Mouse (Mus musculus): ENCODE data around the gene C87499. TPM values are rescaled to one million over a fixed set of nuclear protein-coding genes. Genes with fewer than 3 reads are reported as not detected.

The C87499 gene
- polyA plus RNA-seq, 1 experiment from 2014 or later: not detected

- no peak overlapping the region for H3K9ac ChIP-seq (ENCODE audit: low read depth, low read length)
- peak overlapping the region; percentile 29; the same call in 1 of the 2 replicates for H3K4me3 ChIP-seq (ENCODE audit: low read depth, low read length)
- H3K27me3 ChIP-seq (replicated peaks; ENCODE audit: control insufficient read depth, insufficient read depth, low read length): no peaks in the 10 kb centered on the region
- no peaks in the 10 kb centered on the region for H3K4me1 ChIP-seq (replicated peaks; ENCODE audit: control insufficient read depth, insufficient read depth, low read length)
- no peaks in the 10 kb centered on the region for H3K9me3 ChIP-seq (ENCODE audit: control insufficient read depth, low read length)
- ATAC-seq (replicated peaks; ENCODE audit: low FRiP score) (peak; percentile 86), DNase-seq (ENCODE audit: low spot score) (peak; percentile 80)
- 30% methylated on average over 11 of the region's 11 CpGs for WGBS
- peak overlapping the region; percentile 47 for H3K4me2 ChIP-seq
- no peak overlapping the region for H3K27ac ChIP-seq (ENCODE audit: low read depth, low read length)
- no peaks in the 10 kb centered on the region for H3K36me3 ChIP-seq (ENCODE audit: control insufficient read depth, insufficient read depth, low read length)
Observed at GRCm38 (mm10) chr4:88641077-88641831, 7.0 kb upstream of the C87499 start.

GRCm38 (mm10) chr4:88640704-88641076, 6.5 kb upstream of the C87499 start:
- no peaks in the 10 kb centered on the region for H3K36me3 ChIP-seq (ENCODE audit: control insufficient read depth, insufficient read depth, low read length)
- H3K9ac ChIP-seq (ENCODE audit: low read depth, low read length): no peak overlapping the region
- DNase-seq (ENCODE audit: low spot score) (no peak), ATAC-seq (replicated peaks; ENCODE audit: low FRiP score) (no peak)
- H3K4me3 ChIP-seq (ENCODE audit: low read depth, low read length): peak overlapping the region; percentile 29; the same call in 1 of the 2 replicates
- WGBS: 67% methylated on average over 8 of the region's 8 CpGs
- no peaks in the 10 kb centered on the region for H3K9me3 ChIP-seq (ENCODE audit: control insufficient read depth, low read length)
- no peak overlapping the region for H3K27ac ChIP-seq (ENCODE audit: low read depth, low read length)
- peak overlapping the region; percentile 47 for H3K4me2 ChIP-seq
- no peaks in the 10 kb centered on the region for H3K4me1 ChIP-seq (replicated peaks; ENCODE audit: control insufficient read depth, insufficient read depth, low read length)
- no peaks in the 10 kb centered on the region for H3K27me3 ChIP-seq (replicated peaks; ENCODE audit: control insufficient read depth, insufficient read depth, low read length)

GRCm38 (mm10) chr4:88603276-88603675, 30.9 kb downstream of the C87499 start, which contains the start of gene Ifna12:
Gene Ifna12, minus strand, starts transcription at chr4:88603376.
- no peak within 1 kb of the TSS for H3K27ac ChIP-seq (ENCODE audit: low read depth, low read length)
- no peak for DNase-seq (ENCODE audit: low spot score)
- no peak for ATAC-seq (replicated peaks; ENCODE audit: low FRiP score)
- no peaks in the 10 kb centered on the region for H3K4me1 ChIP-seq (replicated peaks; ENCODE audit: control insufficient read depth, insufficient read depth, low read length)
- H3K27me3 ChIP-seq (replicated peaks; ENCODE audit: control insufficient read depth, insufficient read depth, low read length): no peaks in the 10 kb centered on the region
- no peak within 1 kb of the TSS for H3K4me3 ChIP-seq (ENCODE audit: low read depth, low read length)
- no peak within 1 kb of the TSS for H3K9ac ChIP-seq (ENCODE audit: low read depth, low read length)
- H3K4me2 ChIP-seq: no peak within 1 kb of the TSS
- H3K9me3 ChIP-seq (ENCODE audit: control insufficient read depth, low read length): no peaks in the 10 kb centered on the region
- no peaks in the 10 kb centered on the region for H3K36me3 ChIP-seq (ENCODE audit: control insufficient read depth, insufficient read depth, low read length)

GRCm38 (mm10) chr4:88592285-88592684, 41.9 kb downstream of the C87499 start, which contains the start of gene Ifna9:
Gene Ifna9, minus strand, starts transcription at chr4:88592385.
- H3K9me3 ChIP-seq (ENCODE audit: control insufficient read depth, low read length): no peaks in the 10 kb centered on the region
- DNase-seq (ENCODE audit: low spot score): no peak
- ATAC-seq (replicated peaks; ENCODE audit: low FRiP score): no peak
- no peak within 1 kb of the TSS for H3K27ac ChIP-seq (ENCODE audit: low read depth, low read length)
- H3K4me1 ChIP-seq (replicated peaks; ENCODE audit: control insufficient read depth, insufficient read depth, low read length): no peaks in the 10 kb centered on the region
- no peak within 1 kb of the TSS for H3K4me3 ChIP-seq (ENCODE audit: low read depth, low read length)
- H3K27me3 ChIP-seq (replicated peaks; ENCODE audit: control insufficient read depth, insufficient read depth, low read length): no peaks in the 10 kb centered on the region
- WGBS: 64% methylated on average over 1 of the region's 1 CpGs
- no peak within 1 kb of the TSS for H3K4me2 ChIP-seq
- no peaks in the 10 kb centered on the region for H3K36me3 ChIP-seq (ENCODE audit: control insufficient read depth, insufficient read depth, low read length)
- H3K9ac ChIP-seq (ENCODE audit: low read depth, low read length): no peak within 1 kb of the TSS

Other genes starting within 250 kb of the C87499 start
- gene Hacd4, start 195.5 kb downstream of the C87499 start, polyA plus RNA-seq (2014; fragmentation: Nextera tagmentation; extraction: Ambion mirVana): 6.3 and 7.2 TPM in 2 replicates
- gene Ifnb1, start 111.6 kb downstream of the C87499 start, polyA plus RNA-seq (2014; fragmentation: Nextera tagmentation; extraction: Ambion mirVana): not detected in 2 replicates
- not detected in 2 replicates for gene Ifna15, start 76.2 kb downstream of the C87499 start, polyA plus RNA-seq (2014; fragmentation: Nextera tagmentation; extraction: Ambion mirVana)
- not detected in 2 replicates for gene Ifna14, start 62.6 kb downstream of the C87499 start, polyA plus RNA-seq (2014; fragmentation: Nextera tagmentation; extraction: Ambion mirVana)
- gene Ifna9, start 42.0 kb downstream of the C87499 start, polyA plus RNA-seq (2014; fragmentation: Nextera tagmentation; extraction: Ambion mirVana): not detected in 2 replicates
- gene Ifna12, start 31.0 kb downstream of the C87499 start, polyA plus RNA-seq (2014; fragmentation: Nextera tagmentation; extraction: Ambion mirVana): not detected in 2 replicates
- not detected in 2 replicates for gene Ifna13, start 10.0 kb upstream of the C87499 start, polyA plus RNA-seq (2014; fragmentation: Nextera tagmentation; extraction: Ambion mirVana)
- not detected in 2 replicates for gene Ifna16, start 42.5 kb upstream of the C87499 start, polyA plus RNA-seq (2014; fragmentation: Nextera tagmentation; extraction: Ambion mirVana)
- not detected in 2 replicates for gene Ifna2, start 49.5 kb upstream of the C87499 start, polyA plus RNA-seq (2014; fragmentation: Nextera tagmentation; extraction: Ambion mirVana)
- not detected in 2 replicates for gene Ifnab, start 56.9 kb upstream of the C87499 start, polyA plus RNA-seq (2014; fragmentation: Nextera tagmentation; extraction: Ambion mirVana)
- gene Gm26566, start 87.4 kb upstream of the C87499 start, polyA plus RNA-seq (2014; fragmentation: Nextera tagmentation; extraction: Ambion mirVana): 0.85 and 0.96 TPM in 2 replicates
- gene Klhl9, start 88.1 kb upstream of the C87499 start, polyA plus RNA-seq (2014; fragmentation: Nextera tagmentation; extraction: Ambion mirVana): 65.1 and 72.9 TPM in 2 replicates
- not detected in 2 replicates for gene Gm13271, start 120.5 kb upstream of the C87499 start, polyA plus RNA-seq (2014; fragmentation: Nextera tagmentation; extraction: Ambion mirVana)
- not detected in 2 replicates for gene Gm13283, start 125.7 kb upstream of the C87499 start, polyA plus RNA-seq (2014; fragmentation: Nextera tagmentation; extraction: Ambion mirVana)
- gene Gm13290, start 139.4 kb upstream of the C87499 start, polyA plus RNA-seq (2014; fragmentation: Nextera tagmentation; extraction: Ambion mirVana): not detected in 2 replicates
- gene Gm13289, start 142.5 kb upstream of the C87499 start, polyA plus RNA-seq (2014; fragmentation: Nextera tagmentation; extraction: Ambion mirVana): not detected in 2 replicates
- gene Gm13272, start 145.4 kb upstream of the C87499 start, polyA plus RNA-seq (2014; fragmentation: Nextera tagmentation; extraction: Ambion mirVana): not detected in 2 replicates
- gene Ifnz, start 147.7 kb upstream of the C87499 start, polyA plus RNA-seq (2014; fragmentation: Nextera tagmentation; extraction: Ambion mirVana): not detected in 2 replicates
- not detected in 2 replicates for gene Gm13276, start 151.3 kb upstream of the C87499 start, polyA plus RNA-seq (2014; fragmentation: Nextera tagmentation; extraction: Ambion mirVana)
- gene Gm13277, start 154.2 kb upstream of the C87499 start, polyA plus RNA-seq (2014; fragmentation: Nextera tagmentation; extraction: Ambion mirVana): not detected in 2 replicates
- gene Gm13278, start 157.1 kb upstream of the C87499 start, polyA plus RNA-seq (2014; fragmentation: Nextera tagmentation; extraction: Ambion mirVana): not detected in 2 replicates
- not detected in 2 replicates for gene Gm13275, start 160.1 kb upstream of the C87499 start, polyA plus RNA-seq (2014; fragmentation: Nextera tagmentation; extraction: Ambion mirVana)
- gene Gm13279, start 163.0 kb upstream of the C87499 start, polyA plus RNA-seq (2014; fragmentation: Nextera tagmentation; extraction: Ambion mirVana): not detected in 2 replicates
- 0.26 and 0.66 TPM in 2 replicates for gene Gm13285, start 165.3 kb upstream of the C87499 start, polyA plus RNA-seq (2014; fragmentation: Nextera tagmentation; extraction: Ambion mirVana)
- gene Gm13287, start 168.8 kb upstream of the C87499 start, polyA plus RNA-seq (2014; fragmentation: Nextera tagmentation; extraction: Ambion mirVana): not detected in 2 replicates
- not detected in 2 replicates for gene Gm13288, start 171.1 kb upstream of the C87499 start, polyA plus RNA-seq (2014; fragmentation: Nextera tagmentation; extraction: Ambion mirVana)
- gene Ifna7, start 181.8 kb upstream of the C87499 start, polyA plus RNA-seq (2014; fragmentation: Nextera tagmentation; extraction: Ambion mirVana): not detected in 2 replicates
- gene Ifna11, start 185.5 kb upstream of the C87499 start, polyA plus RNA-seq (2014; fragmentation: Nextera tagmentation; extraction: Ambion mirVana): not detected in 2 replicates
- not detected in 2 replicates for gene Ifna6, start 193.0 kb upstream of the C87499 start, polyA plus RNA-seq (2014; fragmentation: Nextera tagmentation; extraction: Ambion mirVana)
- not detected in 2 replicates for gene Ifna5, start 201.1 kb upstream of the C87499 start, polyA plus RNA-seq (2014; fragmentation: Nextera tagmentation; extraction: Ambion mirVana)
- gene Ifna4, start 207.4 kb upstream of the C87499 start, polyA plus RNA-seq (2014; fragmentation: Nextera tagmentation; extraction: Ambion mirVana): not detected in 2 replicates
- not detected in 2 replicates for gene Ifna1, start 215.7 kb upstream of the C87499 start, polyA plus RNA-seq (2014; fragmentation: Nextera tagmentation; extraction: Ambion mirVana)
- not detected in 2 replicates for gene Ifne, start 245.8 kb upstream of the C87499 start, polyA plus RNA-seq (2014; fragmentation: Nextera tagmentation; extraction: Ambion mirVana)

Data from liver, embryonic 11.5 days (tissue).